Mouse (Mus musculus) ES-CJ7 (cell line): ENCODE data around the gene Cltrn.

Experiments
- DNase-seq: peaks from one replicate; pipeline ENCODE4 v3.0.0; 2011; ENCODE audit warnings: low read depth, low spot score

Gene Cltrn

GRCm38 (mm10) chrX:164139032-164139431 is 50.4 kb downstream of the Cltrn start, which contains the start of gene Ace2:
TSS of gene Ace2 (plus strand) at chrX:164139332.
- DNase-seq: no peak

- no peak for DNase-seq
Observed at GRCm38 (mm10) chrX:164145463-164146250, 57.0 kb downstream of the Cltrn start.

- no peak for DNase-seq
Observed at GRCm38 (mm10) chrX:164152703-164153102, 64.1 kb downstream of the Cltrn start.

GRCm38 (mm10) chrX:164153606-164154005 is 65.0 kb downstream of the Cltrn start:
- DNase-seq: no peak

GRCm38 (mm10) chrX:164154594-164154993 is 66.0 kb downstream of the Cltrn start:
- no peak for DNase-seq

- DNase-seq: no peak
Observed at GRCm38 (mm10) chrX:164164681-164165080, 76.1 kb downstream of the Cltrn start.
